Mouse (Mus musculus): ENCODE results near the gene Gm9837.

The Gm9837 gene

DNA sequence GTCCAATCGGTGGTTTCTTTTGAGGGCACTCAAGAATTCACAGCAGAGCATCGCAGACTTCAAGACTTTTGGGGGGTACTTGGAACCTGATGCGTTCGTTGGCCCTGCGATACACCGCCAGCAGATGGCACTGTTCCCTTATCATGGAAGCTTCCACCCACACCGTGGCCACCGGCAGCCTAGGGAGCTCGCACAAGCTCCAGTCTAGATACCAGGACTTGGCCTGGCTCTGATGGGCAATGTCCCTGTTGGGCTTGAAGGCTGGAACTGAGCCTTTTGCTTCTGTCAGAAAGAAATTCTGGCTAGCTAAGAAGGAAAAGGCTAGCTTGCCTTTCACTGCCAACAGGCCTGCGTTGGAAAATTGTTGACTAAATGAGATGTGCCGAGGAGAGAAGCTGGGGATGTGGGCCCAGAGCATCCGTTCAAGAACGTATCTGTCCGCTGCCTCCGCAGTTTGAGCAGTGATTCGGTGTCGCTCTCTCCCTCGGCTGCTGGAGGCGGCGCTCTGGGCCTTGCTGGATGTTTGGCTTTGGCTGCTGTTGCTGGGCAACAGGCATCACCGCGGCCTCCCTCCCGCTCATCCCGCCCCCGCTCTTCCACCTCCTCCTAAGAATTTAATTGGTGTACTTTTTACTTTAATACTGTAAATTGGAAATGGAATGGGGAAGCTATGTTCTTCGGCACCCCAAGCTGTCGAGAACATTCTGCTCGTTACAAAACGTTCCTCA, at the start of gene Gm9837:
Gm9837 (minus strand) TSS at position 512 of the 728 bp plus-strand sequence.
- DNase-seq (ENCODE audit: low spot score): peak; percentile 98

DNA sequence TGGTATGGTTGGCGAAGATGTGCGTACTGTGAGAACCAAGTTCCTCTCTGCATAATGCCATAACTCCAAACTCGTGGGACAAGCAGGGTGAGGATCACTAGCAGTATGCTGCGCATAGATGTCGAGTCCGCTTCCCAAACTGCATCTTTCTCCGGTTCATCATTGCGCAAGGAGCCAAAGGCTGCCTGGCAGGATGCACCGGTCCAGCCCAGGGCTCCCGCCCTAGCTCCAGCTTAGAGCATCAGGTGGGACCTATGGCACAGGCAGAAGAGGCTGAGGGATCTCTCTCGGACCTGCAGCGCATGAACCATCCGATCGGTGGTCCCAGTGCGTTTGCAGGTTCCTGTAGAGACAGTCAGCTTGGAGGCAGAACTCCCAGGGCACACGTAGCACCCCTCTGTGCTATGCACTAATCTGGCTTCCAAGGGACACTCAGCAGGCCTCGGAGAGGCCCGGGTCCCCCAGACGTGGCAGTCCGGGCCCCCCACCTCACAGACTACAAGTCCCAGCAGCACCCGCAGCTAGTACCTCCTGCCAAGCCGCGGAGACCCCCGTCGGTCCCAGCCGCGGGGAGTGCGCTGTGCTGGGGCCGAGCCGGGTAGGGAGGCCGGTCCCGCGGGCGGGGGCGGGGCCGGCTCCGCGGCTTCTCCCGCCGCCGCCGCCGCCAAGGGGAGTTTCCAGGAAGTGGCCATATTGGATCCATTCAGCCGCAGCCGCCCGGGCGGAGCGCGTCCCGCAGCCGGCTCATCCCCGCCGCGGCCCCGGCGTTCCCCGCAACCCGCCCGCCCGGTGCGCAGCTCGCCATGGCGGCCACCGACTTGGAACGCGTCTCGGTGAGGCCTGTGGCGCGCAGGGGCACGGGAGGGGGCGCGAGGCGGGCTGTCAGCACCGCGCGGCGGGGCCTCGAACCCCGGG, 49.2 kb upstream of the Gm9837 start, which contains the start of gene Sept8:
Sept8 (plus strand) TSS at position 51 of the 915 bp plus-strand sequence.
- peak; percentile 55 for DNase-seq (ENCODE audit: low spot score)

DNA sequence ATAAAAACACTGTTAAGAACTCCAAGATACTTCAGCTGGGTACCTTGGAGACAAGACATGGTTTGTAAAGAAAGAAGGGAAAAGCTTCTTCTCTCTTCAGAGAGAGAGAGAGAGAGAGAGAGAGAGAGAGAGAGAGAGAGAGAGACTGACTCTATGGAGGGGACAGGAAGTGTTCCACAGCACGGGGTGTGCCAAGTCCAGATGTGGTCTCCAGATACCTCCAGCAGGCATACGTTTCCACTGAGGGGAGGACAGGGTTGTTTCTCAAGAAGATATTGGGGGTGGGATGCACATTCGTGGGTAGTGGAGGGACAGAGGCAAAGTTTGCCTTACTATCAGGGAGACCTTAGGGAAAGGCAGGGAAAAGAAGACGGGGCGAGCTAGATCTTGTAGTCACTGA, 48.5 kb upstream of the Gm9837 start:
- DNase-seq (ENCODE audit: low spot score): no peak

DNA sequence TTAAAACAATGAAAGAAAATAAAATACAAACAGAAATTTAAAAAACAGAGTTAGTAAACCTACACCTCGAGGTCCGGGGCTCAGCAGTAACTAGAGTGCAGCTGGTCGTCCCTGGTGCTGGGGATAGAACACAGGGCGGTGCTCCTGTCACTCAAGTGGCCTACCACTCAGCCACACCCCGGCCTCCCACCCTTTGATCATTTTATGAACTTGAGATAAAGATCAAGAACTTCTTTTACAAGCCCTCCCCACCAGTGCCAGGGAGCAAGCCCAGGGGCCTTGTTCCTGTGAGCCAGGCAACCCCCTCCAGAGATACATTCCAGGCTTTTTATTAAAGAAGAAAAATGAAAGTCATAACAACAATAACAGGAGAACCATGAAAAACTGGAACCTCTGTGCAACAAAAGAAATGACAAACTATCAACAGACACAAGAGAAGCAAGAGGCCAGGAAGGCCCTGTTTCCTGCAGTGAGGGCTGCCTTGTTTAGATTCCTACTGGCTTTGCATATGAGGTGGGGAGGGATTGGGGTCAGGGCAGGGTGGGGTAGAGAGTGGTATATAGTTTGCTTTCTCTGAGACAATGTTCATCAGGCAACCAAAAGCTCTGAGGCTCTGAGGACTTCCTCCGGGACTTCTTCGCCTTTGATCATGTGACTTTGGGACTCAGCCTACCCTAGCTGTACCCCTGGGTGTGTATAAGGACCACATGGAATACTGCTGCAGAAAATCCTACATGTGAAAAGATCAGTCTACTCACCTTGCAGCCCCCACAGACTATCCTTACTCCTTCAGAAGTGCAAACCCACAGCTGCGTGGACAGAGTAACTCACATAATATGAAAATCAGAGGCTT, 46.7 kb upstream of the Gm9837 start:
- peak; percentile 54 for DNase-seq (ENCODE audit: low spot score)

DNA sequence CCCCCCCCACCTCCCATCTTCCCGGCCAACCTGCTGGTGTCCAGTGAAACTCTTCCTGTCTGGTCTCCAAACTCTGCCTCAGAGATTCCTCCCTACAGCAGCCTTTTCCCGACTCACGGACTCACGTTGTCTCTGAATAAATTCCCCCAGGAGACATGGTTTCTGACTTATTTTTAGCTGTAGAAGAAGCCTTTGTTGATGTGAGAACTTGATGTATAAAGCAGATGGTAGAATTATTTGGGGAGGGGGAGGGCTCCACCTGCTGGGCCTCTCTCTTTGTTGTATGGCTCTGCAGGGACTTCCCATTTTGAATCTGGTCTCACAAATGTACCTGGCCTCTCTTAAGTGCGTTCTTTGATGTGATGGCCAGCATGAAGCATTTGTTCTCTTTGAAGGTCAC, 40.1 kb upstream of the Gm9837 start:
- DNase-seq (ENCODE audit: low spot score): no peak

DNA sequence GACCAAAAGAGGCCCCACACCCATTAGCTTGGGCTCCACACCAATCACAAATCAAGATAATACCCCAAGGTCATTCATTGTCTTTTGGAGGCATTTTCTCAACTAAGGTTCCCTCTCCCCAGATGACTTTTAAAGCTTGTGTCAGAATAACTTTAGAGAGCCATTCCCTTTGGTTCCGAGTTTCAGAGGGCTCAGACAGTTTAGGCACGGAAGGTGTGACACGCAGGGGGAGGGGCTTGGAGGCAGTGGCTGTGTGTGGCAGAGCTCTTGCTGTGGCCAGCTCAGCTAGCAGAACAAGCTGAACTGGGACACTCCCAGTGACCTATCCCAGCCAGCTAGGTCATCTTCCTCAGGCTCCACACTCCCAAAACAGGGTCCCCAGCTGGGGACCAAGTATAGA, 38.3 kb upstream of the Gm9837 start:
- no peak for DNase-seq (ENCODE audit: low spot score)

DNA sequence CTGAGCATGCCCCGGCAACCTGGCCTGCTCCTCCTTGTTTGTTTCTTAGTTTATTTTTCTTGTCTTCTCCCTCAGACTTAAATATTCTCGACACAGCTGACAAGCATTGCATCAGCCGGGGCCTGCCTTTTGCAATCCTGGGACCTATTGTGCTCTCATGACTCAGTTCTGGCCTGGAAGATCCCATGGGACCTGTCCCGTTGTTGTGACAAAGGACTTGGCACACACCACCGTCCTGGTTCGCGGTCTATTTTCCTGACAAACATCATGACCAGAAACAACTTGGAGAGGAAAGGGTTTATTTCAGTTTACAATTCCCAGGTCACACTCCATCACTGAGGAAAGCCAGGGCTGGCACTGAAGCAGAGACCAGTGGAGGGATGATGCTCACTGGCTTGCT, 37.9 kb upstream of the Gm9837 start:
- DNase-seq (ENCODE audit: low spot score): no peak

DNA sequence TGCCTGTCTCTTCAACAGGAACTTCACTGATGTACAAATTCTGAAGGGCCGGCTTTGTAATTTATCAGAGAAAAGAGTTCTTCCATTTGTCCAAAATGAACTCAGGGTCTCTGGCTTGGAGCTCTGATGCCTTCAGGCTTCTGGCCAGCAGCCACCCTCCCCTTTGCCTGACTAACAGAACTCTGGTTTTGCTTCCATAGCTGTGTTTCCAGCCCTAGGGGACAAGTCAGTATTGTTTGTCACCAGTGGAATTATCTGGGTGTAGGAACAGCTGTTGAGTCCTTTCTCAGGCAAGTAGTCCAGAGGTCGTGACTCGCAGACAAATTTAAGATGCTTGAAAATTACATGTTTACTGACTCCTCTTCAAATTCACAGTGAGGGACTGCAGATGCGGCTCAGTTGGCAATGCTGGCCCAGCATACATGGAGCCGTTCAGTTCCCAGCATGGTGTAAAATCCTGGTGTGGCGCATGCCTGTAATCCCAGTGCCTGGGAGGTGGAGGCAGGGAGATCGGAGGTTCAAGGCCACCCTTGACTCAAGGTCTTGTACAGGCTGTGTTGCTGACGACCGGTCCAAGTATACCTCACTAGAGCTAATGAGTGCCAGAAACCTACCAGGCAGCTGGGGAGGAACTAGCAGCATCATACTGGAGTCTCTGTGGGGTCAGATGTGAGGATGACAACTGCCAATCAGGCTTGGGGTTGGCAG, 37.0 kb upstream of the Gm9837 start:
- no peak for DNase-seq (ENCODE audit: low spot score)

DNA sequence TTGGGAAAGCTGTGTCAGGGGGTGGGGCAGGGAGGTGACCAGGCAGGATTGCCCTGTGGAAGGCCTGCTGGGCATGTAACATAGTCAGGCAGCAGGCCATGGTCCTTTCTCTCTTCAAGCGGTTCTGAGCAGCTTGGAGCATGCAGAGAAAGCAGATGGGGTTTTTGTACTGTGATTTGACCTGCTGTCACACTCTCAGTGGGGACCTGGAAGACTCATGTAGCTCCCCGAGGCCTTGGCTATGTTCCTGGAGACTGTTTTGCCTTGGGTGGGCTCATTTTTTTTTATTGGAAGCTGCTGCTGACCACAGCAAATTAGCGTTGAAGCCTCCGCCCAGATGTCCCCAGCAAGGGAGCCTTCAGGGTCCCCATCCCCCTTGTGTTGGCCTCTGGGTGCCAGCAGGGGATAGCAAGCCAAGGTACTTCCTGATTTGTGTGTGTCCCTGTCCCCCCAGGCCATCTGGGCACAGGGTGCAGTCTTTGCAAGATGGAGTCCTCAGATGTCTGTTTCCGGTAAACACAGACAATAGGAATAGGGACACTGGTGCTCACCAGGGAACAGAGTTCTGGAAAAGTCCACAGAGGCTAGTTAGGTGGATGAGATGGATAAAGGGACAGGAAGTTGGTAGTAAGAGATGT, 34.9 kb upstream of the Gm9837 start:
- DNase-seq (ENCODE audit: low spot score): no peak

DNA sequence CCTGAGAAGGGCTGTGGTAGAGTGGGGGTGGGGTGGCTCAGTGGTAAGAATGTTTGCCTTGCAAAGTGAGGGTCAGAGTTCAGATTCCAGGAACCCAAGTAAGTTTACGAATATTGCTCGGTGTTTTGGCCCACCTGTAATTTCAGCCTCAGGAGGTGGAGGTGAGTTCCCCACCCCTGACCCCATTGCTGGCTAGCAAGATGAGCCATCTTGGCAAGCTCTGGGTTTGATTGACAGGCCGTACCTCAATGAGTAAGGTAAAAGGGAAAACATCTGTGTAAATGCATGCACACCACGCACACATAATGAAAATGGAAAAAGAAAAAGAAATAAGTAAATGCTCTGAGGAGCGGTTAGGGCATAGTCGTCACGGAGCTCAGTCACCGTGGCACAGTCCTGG, 34.1 kb upstream of the Gm9837 start:
- no peak for DNase-seq (ENCODE audit: low spot score)

DNA sequence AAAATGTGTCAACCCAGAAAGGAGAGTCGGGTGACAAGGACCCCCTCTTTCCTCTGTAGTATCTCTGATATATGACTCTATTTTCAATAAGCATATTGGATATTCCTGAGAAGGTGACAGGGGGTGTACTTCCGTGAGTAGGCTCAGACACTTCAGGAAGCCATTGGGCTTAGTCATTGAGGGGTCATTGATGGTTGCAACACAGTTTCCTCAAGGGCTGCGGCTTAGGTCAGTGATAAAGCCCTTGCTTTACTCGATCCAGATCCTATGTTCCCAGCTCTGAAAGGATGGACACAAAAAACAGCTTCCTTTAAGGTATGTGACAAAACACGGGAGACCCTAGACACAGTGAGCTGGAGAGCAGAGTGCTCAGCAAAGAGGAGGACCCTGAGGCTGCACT, 33.5 kb upstream of the Gm9837 start:
- no peak for DNase-seq (ENCODE audit: low spot score)

DNA sequence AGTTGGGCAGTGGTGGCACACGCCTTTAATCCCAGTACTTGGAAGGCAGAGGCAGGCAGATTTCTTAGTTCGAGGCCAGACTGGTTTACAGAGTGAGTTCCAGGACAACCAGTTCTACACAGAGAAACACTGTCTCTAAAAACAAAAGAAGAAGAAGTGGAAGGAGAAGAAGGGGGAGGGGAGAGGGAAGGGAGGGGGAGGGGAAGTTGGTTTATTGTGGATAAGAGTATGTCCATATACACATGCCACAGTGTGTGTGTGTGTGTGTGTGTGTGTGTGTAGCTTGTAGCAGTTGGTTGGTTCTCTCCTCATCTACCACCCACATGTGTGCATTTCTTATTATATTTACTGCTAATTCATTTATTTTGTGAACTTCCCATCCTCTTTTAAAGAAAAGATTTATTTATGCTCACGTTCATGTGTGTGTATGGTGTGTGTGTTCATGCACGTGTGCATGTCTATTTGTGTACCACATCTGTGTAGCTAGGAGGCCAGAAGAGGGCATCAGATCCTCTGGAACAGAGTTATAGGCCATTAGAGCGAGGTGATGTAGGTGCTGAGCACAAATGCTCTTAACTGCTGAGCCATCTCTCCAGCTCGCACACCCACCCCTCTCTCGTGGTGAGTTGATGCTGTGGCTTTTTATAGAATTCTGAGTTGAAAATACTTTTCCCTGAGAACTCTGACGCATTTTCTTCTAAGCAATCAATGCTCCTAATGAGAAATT, 31.9 kb upstream of the Gm9837 start:
- DNase-seq (ENCODE audit: low spot score): no peak

DNA sequence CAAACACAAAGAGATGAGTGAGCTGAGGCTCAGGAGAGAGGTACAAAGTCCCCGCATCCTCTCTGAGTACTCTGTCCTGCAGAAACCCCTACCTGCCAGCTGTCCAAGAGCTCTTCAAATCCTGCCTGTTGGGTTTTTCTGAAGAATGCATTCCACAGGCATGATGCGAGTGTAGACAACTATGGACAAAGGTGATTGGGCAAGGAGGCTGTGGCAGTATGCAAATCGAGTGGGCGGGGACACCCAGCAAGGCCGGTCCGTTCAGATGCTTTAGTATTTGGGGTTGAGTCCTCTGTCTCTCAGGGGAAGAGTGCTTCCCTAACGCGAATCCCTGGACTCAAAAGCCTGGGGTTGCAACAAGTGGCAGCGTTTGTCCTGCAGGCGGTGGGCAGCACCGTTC, 30.3 kb upstream of the Gm9837 start:
- DNase-seq (ENCODE audit: low spot score): peak; percentile 72

DNA sequence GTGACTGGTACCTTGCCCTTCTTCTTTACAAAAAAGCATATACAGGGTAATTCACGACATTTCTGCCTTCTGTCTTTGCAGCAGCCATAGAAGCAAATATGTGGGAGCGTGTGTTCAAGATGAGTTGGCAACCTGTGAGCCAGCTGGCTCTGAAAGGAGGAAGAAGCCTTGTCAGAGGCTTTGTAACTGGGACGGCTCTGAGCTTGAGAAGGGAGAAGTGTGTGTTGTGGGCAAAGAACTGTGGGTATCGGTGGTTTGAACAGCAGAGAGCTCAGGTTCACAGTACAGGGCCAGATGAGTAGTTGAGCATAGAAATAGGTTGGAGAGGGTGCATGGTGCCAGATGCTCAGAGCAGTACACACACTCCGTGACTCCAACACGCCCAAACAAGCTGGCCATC, 26.7 kb upstream of the Gm9837 start:
- no peak for DNase-seq (ENCODE audit: low spot score)

DNA sequence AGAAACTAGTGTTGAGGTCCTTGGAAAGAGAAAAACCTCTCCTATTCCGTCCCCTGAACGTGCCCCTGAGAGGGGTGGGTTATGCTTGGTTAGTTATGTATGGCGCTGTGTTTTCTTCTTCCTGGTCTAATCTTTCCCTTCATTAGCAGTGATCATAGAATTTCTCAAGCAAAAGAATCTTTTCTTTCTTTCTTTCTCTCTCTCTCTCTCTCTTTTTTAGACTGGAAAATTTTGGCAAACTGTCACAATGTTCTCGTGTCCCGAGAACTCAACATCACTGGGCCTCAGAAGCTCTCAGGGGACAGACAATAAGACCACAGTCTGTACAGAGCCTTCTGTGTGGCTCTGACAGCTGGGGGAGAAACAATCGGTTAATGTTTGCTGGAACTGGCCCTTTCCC, 25.1 kb upstream of the Gm9837 start:
- no peak for DNase-seq (ENCODE audit: low spot score)

DNA sequence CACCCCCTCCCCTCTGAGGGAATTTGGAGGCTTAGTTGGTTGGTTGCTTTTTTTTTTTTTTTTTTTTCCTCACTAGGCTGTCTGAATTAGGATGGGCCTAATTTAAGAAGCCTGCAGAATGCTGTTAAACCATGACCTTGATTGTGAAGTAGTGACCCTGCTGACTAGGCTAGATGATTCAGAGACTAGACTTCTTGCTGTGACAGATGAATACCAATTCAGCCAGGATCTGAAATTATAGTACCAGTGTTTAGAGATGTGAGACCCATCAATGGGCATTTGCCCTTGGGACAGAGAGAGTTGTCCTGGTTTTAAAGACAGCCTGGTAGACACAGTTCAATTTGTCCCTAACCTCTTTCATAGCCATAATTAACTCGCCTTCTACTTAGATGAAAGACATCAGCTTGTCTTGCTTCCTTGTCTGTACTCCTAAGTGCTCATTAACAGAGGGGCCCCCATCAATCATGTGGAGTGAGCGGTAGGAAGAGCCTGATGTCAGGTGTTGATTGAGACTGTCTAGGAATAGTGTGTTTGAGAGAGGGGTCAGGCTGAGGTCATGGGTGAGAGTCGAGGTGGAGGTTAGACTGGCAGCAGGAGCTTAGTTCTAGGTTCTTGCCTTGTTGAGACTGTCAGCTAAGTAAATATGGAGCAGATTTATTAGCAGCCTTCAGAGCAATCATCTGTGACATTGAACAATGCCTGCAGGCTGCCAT, 23.1 kb upstream of the Gm9837 start:
- peak; percentile 84 for DNase-seq (ENCODE audit: low spot score)

DNA sequence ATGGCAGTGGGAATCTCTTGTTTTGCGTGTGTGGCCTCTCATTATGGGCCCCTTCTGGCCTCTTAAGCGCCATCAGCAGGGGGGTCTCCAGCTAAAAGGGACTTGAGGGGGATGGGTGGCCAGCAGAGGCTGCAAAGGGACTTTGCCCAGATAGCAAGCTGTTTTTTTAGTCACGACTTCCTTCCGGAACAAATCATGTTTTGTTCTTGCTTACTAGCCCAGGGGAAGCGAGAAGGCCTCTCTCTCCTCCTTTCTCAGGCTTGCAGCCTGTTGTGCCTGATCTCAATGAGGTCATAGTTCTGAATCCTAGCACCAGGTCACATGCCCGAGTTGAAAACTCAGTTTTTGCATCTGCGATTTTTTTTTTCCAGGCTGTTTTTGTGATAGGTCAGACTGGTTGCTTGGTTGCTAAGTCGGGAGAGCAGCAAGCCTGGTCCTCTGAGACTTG, 21.7 kb upstream of the Gm9837 start:
- peak; percentile 68 for DNase-seq (ENCODE audit: low spot score)

DNA sequence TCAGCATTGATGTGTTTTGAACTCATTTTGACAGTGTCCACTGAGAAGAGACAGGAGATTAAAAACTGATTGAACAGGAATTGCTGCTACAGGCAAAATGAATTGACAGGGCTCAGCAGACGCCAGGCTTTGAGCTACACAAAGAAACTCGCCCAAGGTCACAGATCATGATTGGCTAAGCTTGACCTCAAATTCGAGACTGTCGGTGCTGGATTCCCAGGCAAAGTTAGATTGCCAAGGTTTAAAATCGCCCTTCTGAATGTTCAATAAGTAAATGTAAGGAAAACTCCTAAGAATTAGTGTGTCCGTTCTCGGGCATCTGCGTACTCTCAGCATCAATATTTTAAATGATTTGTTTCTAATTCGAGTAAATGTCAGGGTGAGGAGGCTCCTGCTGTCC, 19.1 kb upstream of the Gm9837 start:
- peak; percentile 31 for DNase-seq (ENCODE audit: low spot score)

DNA sequence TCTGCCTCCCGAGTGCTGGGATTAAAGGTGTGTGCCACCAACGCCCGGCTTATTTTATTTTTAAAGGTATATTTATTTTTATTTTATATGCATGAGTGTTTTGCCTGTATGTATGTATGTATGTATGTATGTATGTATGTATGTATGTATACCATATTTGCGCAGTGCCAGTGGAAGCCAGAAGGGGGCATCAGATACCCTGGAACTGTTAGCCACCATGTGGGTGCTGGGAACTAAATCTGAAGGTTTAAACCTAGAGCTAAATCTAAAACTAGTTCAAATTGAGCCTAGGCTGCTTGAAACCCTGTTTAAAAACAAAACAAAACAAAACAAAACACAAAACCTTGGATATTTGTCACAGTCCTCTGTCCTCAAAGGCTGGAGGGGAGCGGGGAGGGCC, 18.7 kb upstream of the Gm9837 start:
- DNase-seq (ENCODE audit: low spot score): no peak
